Mouse (Mus musculus) forebrain, embryonic 13.5 days (tissue): ENCODE data around the gene Arhgap15. TPM values are rescaled to one million over a fixed set of nuclear protein-coding genes. Genes with fewer than 3 reads are reported as not detected.

Source experiments
- ATAC-seq: fragments of 200-750 bp; cut with Nextera tagmentation; 2 replicates; pipeline ENCODE4 v1.8.0; 2017
- H3K27ac ChIP-seq: fragments of 300-500 bp; sonication (generic); 2 replicates; pipeline ENCODE4 v1.5.1; 2015; ENCODE audit warnings: inconsistent platforms, mild to moderate bottlenecking, moderate library complexity
- H3K27me3 ChIP-seq: fragments of 300-500 bp; sonication (generic); 2 replicates; pipeline ENCODE4 v1.6.1; 2015; ENCODE audit warnings: mild to moderate bottlenecking, inconsistent platforms
- H3K36me3 ChIP-seq: fragments of 300-500 bp; sonication (generic); 2 replicates; pipeline ENCODE4 v1.6.1; 2015; ENCODE audit warnings: mild to moderate bottlenecking, inconsistent platforms; ENCODE audit not compliant: poor library complexity, severe bottlenecking
- H3K4me1 ChIP-seq: fragments of 300-500 bp; sonication (generic); 2 replicates; pipeline ENCODE4 v1.6.1; 2015; ENCODE audit warnings: inconsistent platforms
- H3K4me2 ChIP-seq: fragments of 300-500 bp; sonication (generic); 2 replicates; pipeline ENCODE4 v1.6.1; 2015; ENCODE audit warnings: inconsistent platforms, mild to moderate bottlenecking, moderate library complexity
- H3K4me3 ChIP-seq: fragments of 300-500 bp; sonication (generic); 2 replicates; pipeline ENCODE4 v1.5.1; 2015; ENCODE audit warnings: mild to moderate bottlenecking, inconsistent platforms
- H3K9ac ChIP-seq: fragments of 300-500 bp; sonication (generic); 2 replicates; pipeline ENCODE4 v1.6.1; 2015; ENCODE audit warnings: mild to moderate bottlenecking, inconsistent platforms
- H3K9me3 ChIP-seq: fragments of 300-500 bp; sonication (generic); replicated peaks from 2 replicates; pipeline ENCODE4 v1.6.1; 2016; ENCODE audit warnings: inconsistent platforms
- WGBS: fragments of 180-500 bp; shearing (Covaris S2); methylation state at CpG from one replicate; pipeline ENCODE4 v1.1.7; 2015; 5-methylcytosine and 5-hydroxymethylcytosine counted together
- polyA plus RNA-seq: library from polyadenylated mRNA; unstranded; fragments of >200 nt; fragmentation: Nextera tagmentation; extraction: Ambion mirVana; gene quantifications from 2 replicates; pipeline ENCODE4 v1.2.1, GENCODE M21; 2015

Gene Arhgap15
- polyA plus RNA-seq, 1 experiment from 2014 or later, result 0.68 TPM

GRCm38 (mm10) chr2:44309556-44309955, 560.9 kb downstream of the Arhgap15 start:
- H3K4me2 ChIP-seq, result no peak overlapping the region
- H3K27ac ChIP-seq, result peak overlapping the region; percentile 70
- no peak overlapping the region for H3K4me3 ChIP-seq
- WGBS, result 68% methylated on average over 1 of the region's 1 CpGs
- H3K9me3 ChIP-seq, result no peaks in the 10 kb centered on the region
- ATAC-seq, result no peak
- H3K9ac ChIP-seq, result no peak overlapping the region
- no peaks in the 10 kb centered on the region for H3K36me3 ChIP-seq
- H3K27me3 ChIP-seq, result no peaks in the 10 kb centered on the region
- H3K4me1 ChIP-seq, result peaks cover 28% of the 10 kb centered on the region

- ATAC-seq, result peak; percentile 86
- Histone ChIP-seq H3K27me3 (no peaks in the 10 kb centered on the region), H3K36me3 (no peaks in the 10 kb centered on the region), H3K9ac (no peak overlapping the region), H3K9me3 (no peaks in the 10 kb centered on the region), H3K4me3 (no peak overlapping the region), H3K4me1 (peaks cover 21% of the 10 kb centered on the region), H3K27ac (peak overlapping the region; percentile 70), H3K4me2 (0 out of 2 replicates have a peak overlapping the region, but pooled peaks have one; percentile 0)
- WGBS, result 69% methylated on average over 11 of the region's 11 CpGs
Observed at GRCm38 (mm10) chr2:44310095-44310748, 561.6 kb downstream of the Arhgap15 start.

- Histone ChIP-seq H3K4me1 (peaks cover 17% of the 10 kb centered on the region), H3K4me2 (peak overlapping the region; percentile 46), H3K4me3 (no peak overlapping the region), H3K27ac (peak overlapping the region; percentile 14; the same call in 1 of the 2 replicates), H3K9ac (no peak overlapping the region), H3K36me3 (no peaks in the 10 kb centered on the region), H3K27me3 (no peaks in the 10 kb centered on the region), H3K9me3 (no peaks in the 10 kb centered on the region)
- peak; percentile 72 for ATAC-seq
- 2% methylated on average over 10 of the region's 10 CpGs for WGBS
Observed at GRCm38 (mm10) chr2:44311216-44311615, 562.6 kb downstream of the Arhgap15 start.

GRCm38 (mm10) chr2:44313573-44313972, 564.9 kb downstream of the Arhgap15 start:
- H3K4me3 ChIP-seq, result no peak overlapping the region
- no peak overlapping the region for H3K4me2 ChIP-seq
- ATAC-seq, result no peak
- 81% methylated on average over 3 of the region's 3 CpGs for WGBS
- no peaks in the 10 kb centered on the region for H3K36me3 ChIP-seq
- no peak overlapping the region for H3K9ac ChIP-seq
- H3K27ac ChIP-seq, result no peak overlapping the region
- H3K4me1 ChIP-seq, result peaks cover 17% of the 10 kb centered on the region
- no peaks in the 10 kb centered on the region for H3K27me3 ChIP-seq
- H3K9me3 ChIP-seq, result no peaks in the 10 kb centered on the region

GRCm38 (mm10) chr2:44318436-44318835, 569.8 kb downstream of the Arhgap15 start:
- no peak for ATAC-seq
- H3K4me3 ChIP-seq, result no peak overlapping the region
- H3K4me2 ChIP-seq, result no peak overlapping the region
- 64% methylated on average over 6 of the region's 6 CpGs for WGBS
- H3K27me3 ChIP-seq, result no peaks in the 10 kb centered on the region
- no peaks in the 10 kb centered on the region for H3K36me3 ChIP-seq
- no peak overlapping the region for H3K9ac ChIP-seq
- H3K27ac ChIP-seq, result no peak overlapping the region
- no peaks in the 10 kb centered on the region for H3K4me1 ChIP-seq
- H3K9me3 ChIP-seq, result no peaks in the 10 kb centered on the region

GRCm38 (mm10) chr2:44319479-44319878, 570.9 kb downstream of the Arhgap15 start:
- no peaks in the 10 kb centered on the region for H3K9me3 ChIP-seq
- no peak overlapping the region for H3K9ac ChIP-seq
- H3K4me2 ChIP-seq, result no peak overlapping the region
- H3K27me3 ChIP-seq, result no peaks in the 10 kb centered on the region
- no peaks in the 10 kb centered on the region for H3K4me1 ChIP-seq
- H3K36me3 ChIP-seq, result no peaks in the 10 kb centered on the region
- no peak overlapping the region for H3K27ac ChIP-seq
- no peak for ATAC-seq
- no peak overlapping the region for H3K4me3 ChIP-seq
- 96% methylated on average over 4 of the region's 4 CpGs for WGBS

- Histone ChIP-seq H3K4me3 (no peak overlapping the region), H3K27ac (no peak overlapping the region), H3K36me3 (no peaks in the 10 kb centered on the region), H3K9me3 (no peaks in the 10 kb centered on the region), H3K27me3 (no peaks in the 10 kb centered on the region), H3K4me1 (no peaks in the 10 kb centered on the region), H3K9ac (no peak overlapping the region), H3K4me2 (no peak overlapping the region)
- ATAC-seq, result no peak
- WGBS, result 96% methylated on average over 4 of the region's 4 CpGs
Observed at GRCm38 (mm10) chr2:44323813-44324212, 575.2 kb downstream of the Arhgap15 start.

GRCm38 (mm10) chr2:44333295-44333694, 584.7 kb downstream of the Arhgap15 start:
- Histone ChIP-seq H3K27ac (0 out of 2 replicates have a peak overlapping the region, but pooled peaks have one; percentile 7), H3K9me3 (no peaks in the 10 kb centered on the region), H3K4me1 (peaks cover 8% of the 10 kb centered on the region; the same call in 1 of the 2 replicates), H3K27me3 (no peaks in the 10 kb centered on the region), H3K36me3 (no peaks in the 10 kb centered on the region), H3K4me3 (no peak overlapping the region), H3K4me2 (no peak overlapping the region), H3K9ac (no peak overlapping the region)
- 72% methylated on average over 4 of the region's 4 CpGs for WGBS
- peak; percentile 61; the same call in 1 of the 2 replicates for ATAC-seq

GRCm38 (mm10) chr2:44334006-44334405, 585.4 kb downstream of the Arhgap15 start:
- no peaks in the 10 kb centered on the region for H3K36me3 ChIP-seq
- ATAC-seq, result no peak
- WGBS, result 72% methylated on average over 3 of the region's 3 CpGs
- no peaks in the 10 kb centered on the region for H3K27me3 ChIP-seq
- no peaks in the 10 kb centered on the region for H3K9me3 ChIP-seq
- H3K4me2 ChIP-seq, result no peak overlapping the region
- no peak overlapping the region for H3K4me3 ChIP-seq
- no peak overlapping the region for H3K9ac ChIP-seq
- H3K27ac ChIP-seq, result no peak overlapping the region
- peaks cover 8% of the 10 kb centered on the region; the same call in 1 of the 2 replicates for H3K4me1 ChIP-seq

- peaks cover 8% of the 10 kb centered on the region; the same call in 1 of the 2 replicates for H3K4me1 ChIP-seq
- H3K27me3 ChIP-seq, result no peaks in the 10 kb centered on the region
- 39% methylated on average over 2 of the region's 2 CpGs for WGBS
- no peak for ATAC-seq
- H3K9me3 ChIP-seq, result no peaks in the 10 kb centered on the region
- H3K36me3 ChIP-seq, result no peaks in the 10 kb centered on the region
- no peak overlapping the region for H3K4me3 ChIP-seq
- no peak overlapping the region for H3K27ac ChIP-seq
- H3K4me2 ChIP-seq, result no peak overlapping the region
- H3K9ac ChIP-seq, result no peak overlapping the region
Observed at GRCm38 (mm10) chr2:44334517-44334916, 585.9 kb downstream of the Arhgap15 start.

GRCm38 (mm10) chr2:44336720-44337354, 588.2 kb downstream of the Arhgap15 start:
- 43% methylated on average over 5 of the region's 5 CpGs for WGBS
- no peak overlapping the region for H3K4me3 ChIP-seq
- H3K4me1 ChIP-seq, result peaks cover 18% of the 10 kb centered on the region
- no peaks in the 10 kb centered on the region for H3K9me3 ChIP-seq
- no peaks in the 10 kb centered on the region for H3K36me3 ChIP-seq
- H3K27ac ChIP-seq, result no peak overlapping the region
- H3K27me3 ChIP-seq, result no peaks in the 10 kb centered on the region
- no peak overlapping the region for H3K4me2 ChIP-seq
- ATAC-seq, result no peak
- H3K9ac ChIP-seq, result no peak overlapping the region

- no peaks in the 10 kb centered on the region for H3K36me3 ChIP-seq
- no peak overlapping the region for H3K9ac ChIP-seq
- WGBS, result 91% methylated on average over 6 of the region's 6 CpGs
- H3K4me2 ChIP-seq, result no peak overlapping the region
- ATAC-seq, result no peak
- H3K27ac ChIP-seq, result no peak overlapping the region
- no peaks in the 10 kb centered on the region for H3K27me3 ChIP-seq
- no peaks in the 10 kb centered on the region for H3K9me3 ChIP-seq
- H3K4me3 ChIP-seq, result no peak overlapping the region
- H3K4me1 ChIP-seq, result peaks cover 18% of the 10 kb centered on the region
Observed at GRCm38 (mm10) chr2:44338467-44338866, 589.8 kb downstream of the Arhgap15 start.
